Mouse (Mus musculus): Measurements from ENCODE around the gene Dscam.

DNA sequence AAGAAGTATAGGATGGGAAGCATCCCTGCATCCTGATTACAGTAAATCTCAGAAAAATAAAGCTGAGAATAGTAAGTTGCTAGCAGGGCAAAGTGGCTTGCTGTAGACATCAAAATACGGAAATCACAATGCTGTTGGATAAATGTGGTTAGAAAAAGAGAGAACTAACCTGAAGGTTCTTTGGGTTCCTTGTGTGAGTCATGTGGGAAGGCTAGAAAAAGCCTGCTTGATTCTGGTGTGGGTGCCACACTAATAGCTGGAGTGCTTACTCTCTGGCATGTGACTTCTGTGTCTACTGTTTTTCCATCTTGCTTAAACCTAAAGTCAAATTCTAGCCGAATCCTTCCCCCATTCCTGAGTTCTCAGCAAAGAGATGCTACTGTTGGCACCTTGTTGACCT, 37.7 kb upstream of the Dscam start:
- no peak for TF ChIP-seq CTCF (IDR thresholded peaks at IDR 0.05; ENCODE audit: low read depth)
- no peak for TF ChIP-seq EP300 (IDR thresholded peaks at IDR 0.05; ENCODE audit: low read depth)

Data from heart, postnatal 0 days (tissue).